Mouse (Mus musculus): ENCODE data around the gene Trim33. TPM values are rescaled to one million over a fixed set of nuclear protein-coding genes. Genes with fewer than 3 reads are reported as not detected.

The Trim33 gene
- polyA plus RNA-seq (2016; fragmentation: Nextera tagmentation; extraction: Ambion mirVana), result 43.3 and 44.9 TPM in 2 replicates

- Histone ChIP-seq H3K36me3 (peaks cover 7% of the 10 kb centered on the region; the same call in 1 of the 2 replicates), H3K27me3 (no peaks in the 10 kb centered on the region), H3K27ac (peak within 1 kb of the TSS; percentile 97), H3K9ac (peak within 1 kb of the TSS; percentile 98), H3K4me1 (peaks cover 7% of the 10 kb centered on the region; the same call in 1 of the 2 replicates), H3K4me3 (peak within 1 kb of the TSS; percentile 96), H3K9me3 (no peaks in the 10 kb centered on the region), H3K4me2 (replicated peaks) (peak within 1 kb of the TSS; percentile 85)
- WGBS, result under 1% methylated on average over 110 of the region's 136 CpGs
- peak; percentile 83 for ATAC-seq (ENCODE audit: insufficient number of reproducible peaks, insufficient read depth, low FRiP score, low TSS enrichment)
These were observed at the start of gene Trim33 for GRCm38 (mm10) chr3:103279182-103280149. Gene Trim33 (plus strand): TSS chr3:103279293.

- no peaks in the 10 kb centered on the region for H3K36me3 ChIP-seq
- H3K9ac ChIP-seq, result no peak overlapping the region
- H3K27ac ChIP-seq, result no peak overlapping the region
- H3K4me3 ChIP-seq, result no peak overlapping the region
- no peak overlapping the region for H3K4me2 ChIP-seq (replicated peaks)
- WGBS, result 72% methylated on average over 4 of the region's 4 CpGs
- ATAC-seq (ENCODE audit: insufficient number of reproducible peaks, insufficient read depth, low FRiP score, low TSS enrichment), result no peak
- H3K9me3 ChIP-seq, result peaks cover 8% of the 10 kb centered on the region; the same call in 1 of the 2 replicates
- no peaks in the 10 kb centered on the region for H3K4me1 ChIP-seq
- no peaks in the 10 kb centered on the region for H3K27me3 ChIP-seq
These were observed 46.7 kb upstream of the Trim33 start for GRCm38 (mm10) chr3:103232398-103232797.

DNA sequence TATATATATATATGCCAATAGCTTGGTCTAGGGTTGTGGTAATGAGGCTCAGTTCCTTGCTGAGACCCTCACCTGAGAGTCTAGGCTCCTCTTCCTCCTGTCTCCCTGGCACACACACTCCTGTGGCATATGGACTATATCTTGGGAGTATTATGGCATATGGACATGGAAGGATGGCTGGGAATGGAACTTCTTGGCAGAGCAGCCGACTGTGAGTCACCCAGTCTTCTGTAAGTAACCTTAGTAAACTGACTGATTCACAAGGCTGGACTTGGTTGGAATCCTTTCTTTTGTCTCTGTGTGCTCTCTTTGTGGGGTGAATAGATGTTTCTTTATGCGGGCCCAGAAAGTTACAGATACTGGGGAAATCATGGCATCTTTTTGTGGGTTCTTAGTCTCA lies 37.6 kb upstream of the Trim33 start:
- Histone ChIP-seq H3K4me2 (replicated peaks) (no peak overlapping the region), H3K27ac (no peak overlapping the region), H3K9me3 (no peaks in the 10 kb centered on the region), H3K4me1 (no peaks in the 10 kb centered on the region), H3K27me3 (no peaks in the 10 kb centered on the region), H3K9ac (no peak overlapping the region), H3K4me3 (no peak overlapping the region), H3K36me3 (no peaks in the 10 kb centered on the region)
- no peak for ATAC-seq (ENCODE audit: insufficient number of reproducible peaks, insufficient read depth, low FRiP score, low TSS enrichment)
- WGBS, result 92% methylated on average over 2 of the region's 2 CpGs

GRCm38 (mm10) chr3:103242156-103242555 lies 36.9 kb upstream of the Trim33 start:
- 93% methylated on average over 3 of the region's 3 CpGs for WGBS
- Histone ChIP-seq H3K27ac (no peak overlapping the region), H3K4me2 (replicated peaks) (no peak overlapping the region), H3K27me3 (no peaks in the 10 kb centered on the region), H3K9me3 (no peaks in the 10 kb centered on the region), H3K9ac (no peak overlapping the region), H3K4me3 (no peak overlapping the region), H3K36me3 (no peaks in the 10 kb centered on the region), H3K4me1 (no peaks in the 10 kb centered on the region)
- ATAC-seq (ENCODE audit: insufficient number of reproducible peaks, insufficient read depth, low FRiP score, low TSS enrichment), result no peak

DNA sequence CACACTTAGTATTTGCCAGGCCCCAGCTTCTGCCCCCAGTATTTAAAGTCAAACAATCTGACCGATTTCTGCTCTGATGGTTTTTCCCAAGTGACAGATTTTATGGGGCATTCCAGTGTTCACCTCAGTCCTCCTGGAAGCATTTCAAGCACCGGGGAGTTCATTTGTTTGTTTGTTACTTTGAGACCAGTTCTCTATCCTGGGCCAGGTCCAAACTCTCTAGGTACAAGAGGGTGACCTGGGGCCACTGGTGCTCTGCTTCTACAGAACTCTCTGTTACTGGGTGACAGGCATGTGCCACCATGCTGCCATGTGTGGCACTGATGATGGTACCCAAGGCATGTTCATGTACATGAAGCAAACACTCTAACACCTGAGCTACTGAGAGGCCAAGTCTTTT lies 35.6 kb upstream of the Trim33 start:
- H3K27ac ChIP-seq, result no peak overlapping the region
- H3K9me3 ChIP-seq, result no peaks in the 10 kb centered on the region
- ATAC-seq (ENCODE audit: insufficient number of reproducible peaks, insufficient read depth, low FRiP score, low TSS enrichment), result no peak
- H3K4me2 ChIP-seq (replicated peaks), result no peak overlapping the region
- H3K4me1 ChIP-seq, result no peaks in the 10 kb centered on the region
- WGBS, result 71% methylated on average over 2 of the region's 2 CpGs
- H3K4me3 ChIP-seq, result no peak overlapping the region
- H3K36me3 ChIP-seq, result no peaks in the 10 kb centered on the region
- no peak overlapping the region for H3K9ac ChIP-seq
- H3K27me3 ChIP-seq, result no peaks in the 10 kb centered on the region

DNA sequence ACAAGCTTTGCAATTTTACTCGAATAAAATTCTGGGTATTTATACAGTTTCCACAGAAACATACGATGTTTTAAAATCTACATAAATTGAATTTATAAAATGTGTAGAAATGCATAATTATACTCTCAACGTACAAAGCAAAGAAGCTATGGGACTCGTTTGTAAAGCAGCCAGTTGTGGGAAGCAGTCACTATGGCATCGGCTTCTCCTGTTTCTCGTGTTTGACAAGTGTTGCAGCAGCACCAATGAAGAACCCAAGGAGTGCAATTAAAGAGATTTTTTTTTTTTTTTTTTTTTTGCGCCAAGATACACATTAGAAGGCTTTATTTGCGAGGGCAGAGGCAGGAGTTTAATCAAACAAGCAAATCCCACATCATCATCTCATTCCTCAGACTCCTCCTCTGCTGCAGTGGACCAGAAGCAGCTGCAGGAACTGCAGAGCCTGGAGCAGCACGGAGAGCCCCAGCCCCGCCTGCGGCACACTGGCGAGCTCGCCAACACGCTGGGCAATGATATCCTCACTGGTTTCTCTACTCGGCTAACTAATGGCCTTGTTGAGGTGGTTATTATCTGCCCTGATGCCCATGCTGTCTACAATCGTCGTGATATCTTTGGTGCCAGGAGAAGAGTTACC lies 32.3 kb upstream of the Trim33 start:
- WGBS, result 83% methylated on average over 17 of the region's 17 CpGs
- H3K27me3 ChIP-seq, result no peaks in the 10 kb centered on the region
- no peak overlapping the region for H3K4me3 ChIP-seq
- no peak for ATAC-seq (ENCODE audit: insufficient number of reproducible peaks, insufficient read depth, low FRiP score, low TSS enrichment)
- no peaks in the 10 kb centered on the region for H3K4me1 ChIP-seq
- H3K36me3 ChIP-seq, result no peaks in the 10 kb centered on the region
- no peaks in the 10 kb centered on the region for H3K9me3 ChIP-seq
- H3K9ac ChIP-seq, result no peak overlapping the region
- H3K27ac ChIP-seq, result no peak overlapping the region
- no peak overlapping the region for H3K4me2 ChIP-seq (replicated peaks)

DNA sequence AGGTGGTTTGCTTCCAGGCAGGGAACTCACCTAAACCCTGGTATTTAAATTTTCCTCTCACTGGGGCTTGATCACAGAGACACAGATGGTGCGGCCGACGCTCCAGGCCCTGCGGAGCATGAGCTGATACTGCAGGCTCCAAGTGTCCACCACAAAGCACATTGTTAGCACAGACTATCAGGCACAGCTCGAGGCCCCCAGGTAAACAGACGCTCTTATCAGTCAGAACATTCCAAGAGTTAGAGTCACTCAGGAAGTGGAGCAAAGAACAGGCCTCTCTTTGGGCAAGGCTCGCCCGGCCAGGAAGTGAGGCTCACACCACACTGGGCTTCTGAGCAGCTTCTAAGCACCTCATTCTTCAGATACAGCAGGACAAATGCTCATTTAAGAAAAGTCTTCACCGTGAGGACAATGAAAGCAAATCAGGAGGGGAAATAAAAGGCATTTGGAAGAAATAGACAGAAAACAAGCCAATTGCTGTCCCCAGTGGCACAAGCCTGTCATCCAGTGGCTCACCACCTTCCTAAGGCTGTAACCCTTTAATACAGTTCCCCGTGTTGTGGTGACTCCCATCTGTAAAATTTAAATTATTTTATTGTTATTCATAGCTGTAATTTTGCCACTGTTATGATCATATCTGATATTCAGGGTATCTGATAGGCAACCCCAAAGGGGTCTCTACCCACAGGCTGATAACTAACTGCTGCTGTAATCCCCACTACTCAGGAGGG lies 22.8 kb upstream of the Trim33 start:
- Histone ChIP-seq H3K4me3 (no peak overlapping the region), H3K27me3 (no peaks in the 10 kb centered on the region), H3K4me2 (replicated peaks) (no peak overlapping the region), H3K4me1 (no peaks in the 10 kb centered on the region), H3K9me3 (no peaks in the 10 kb centered on the region), H3K9ac (no peak overlapping the region), H3K36me3 (no peaks in the 10 kb centered on the region), H3K27ac (no peak overlapping the region)
- no peak for ATAC-seq (ENCODE audit: insufficient number of reproducible peaks, insufficient read depth, low FRiP score, low TSS enrichment)
- 62% methylated on average over 10 of the region's 10 CpGs for WGBS

DNA sequence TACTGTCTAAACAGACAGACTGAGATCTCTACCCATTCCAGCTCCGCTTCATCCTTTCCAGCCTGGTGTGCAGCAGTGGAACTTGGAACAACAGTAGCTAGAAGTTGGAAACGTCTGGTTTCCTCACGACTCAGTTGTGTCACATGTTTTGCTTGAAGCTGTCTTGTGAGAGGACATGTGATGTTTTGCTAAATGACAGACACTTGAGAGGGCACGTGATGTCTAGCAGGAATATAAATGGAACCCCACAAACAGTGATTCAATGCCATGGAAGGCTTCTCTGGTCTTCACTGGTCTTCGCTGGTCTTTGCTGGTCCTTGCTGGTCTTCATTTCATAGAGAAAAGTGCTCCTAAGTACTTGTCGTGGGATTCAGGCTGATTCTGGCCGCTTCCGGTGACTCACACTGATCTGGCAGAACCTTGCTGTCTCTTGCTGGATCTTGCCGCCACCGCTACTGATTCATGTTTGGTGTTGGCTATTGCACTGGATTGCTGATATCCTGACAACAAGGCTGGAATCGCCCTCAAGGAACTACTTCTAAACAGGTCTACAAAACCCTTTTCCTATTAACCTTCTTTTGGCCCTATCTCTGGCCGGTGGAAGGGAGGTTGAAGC lies 16.2 kb upstream of the Trim33 start:
- H3K9ac ChIP-seq, result no peak overlapping the region
- H3K4me1 ChIP-seq, result no peaks in the 10 kb centered on the region
- 89% methylated on average over 12 of the region's 12 CpGs for WGBS
- no peak overlapping the region for H3K27ac ChIP-seq
- no peak overlapping the region for H3K4me2 ChIP-seq (replicated peaks)
- H3K36me3 ChIP-seq, result no peaks in the 10 kb centered on the region
- ATAC-seq (ENCODE audit: insufficient number of reproducible peaks, insufficient read depth, low FRiP score, low TSS enrichment), result no peak
- no peaks in the 10 kb centered on the region for H3K9me3 ChIP-seq
- no peaks in the 10 kb centered on the region for H3K27me3 ChIP-seq
- H3K4me3 ChIP-seq, result no peak overlapping the region

DNA sequence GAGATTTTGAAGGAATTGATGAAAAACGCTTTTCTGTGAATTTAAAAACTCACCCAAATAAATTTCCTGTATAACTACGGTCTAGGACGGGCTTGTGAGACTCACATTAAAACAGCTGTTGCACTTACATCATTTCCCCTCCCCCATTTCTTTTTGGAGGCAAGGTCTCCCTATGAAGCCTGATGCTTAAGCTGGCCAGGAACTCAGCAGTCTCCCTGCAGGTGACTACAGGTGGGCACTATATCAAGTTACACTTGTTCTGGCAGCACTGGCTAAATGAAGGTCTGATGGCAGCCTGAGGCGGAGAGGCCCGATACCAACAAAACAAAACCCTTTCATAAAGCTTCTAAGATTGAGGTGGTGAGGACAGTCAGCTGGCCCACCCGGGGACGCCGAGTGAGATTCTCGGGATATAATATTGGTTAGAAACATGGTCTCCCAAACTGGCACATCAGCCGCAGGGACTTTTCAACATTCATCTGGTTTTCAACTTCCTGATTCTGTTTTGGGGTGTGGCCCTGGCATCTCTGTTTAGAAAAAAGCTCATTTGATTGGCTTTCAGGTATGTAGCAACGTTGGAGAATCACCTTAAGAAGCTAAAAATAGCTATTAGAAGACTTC lies 422 bp upstream of the Trim33 start:
- Histone ChIP-seq H3K4me2 (replicated peaks) (peak overlapping the region; percentile 75), H3K27ac (peak overlapping the region; percentile 97), H3K36me3 (peaks cover 7% of the 10 kb centered on the region; the same call in 1 of the 2 replicates), H3K4me1 (peaks cover 7% of the 10 kb centered on the region; the same call in 1 of the 2 replicates), H3K27me3 (no peaks in the 10 kb centered on the region), H3K9me3 (no peaks in the 10 kb centered on the region), H3K9ac (peak overlapping the region; percentile 98), H3K4me3 (peak overlapping the region; percentile 96)
- ATAC-seq (ENCODE audit: insufficient number of reproducible peaks, insufficient read depth, low FRiP score, low TSS enrichment), result no peak
- WGBS, result 6% methylated on average over 11 of the region's 11 CpGs

GRCm38 (mm10) chr3:103280241-103280761 lies 1.2 kb downstream of the Trim33 start:
- Histone ChIP-seq H3K27ac (peak overlapping the region; percentile 97), H3K36me3 (peaks cover 7% of the 10 kb centered on the region; the same call in 1 of the 2 replicates), H3K9ac (peak overlapping the region; percentile 98), H3K4me3 (peak overlapping the region; percentile 96), H3K9me3 (no peaks in the 10 kb centered on the region), H3K4me1 (peaks cover 7% of the 10 kb centered on the region; the same call in 1 of the 2 replicates), H3K4me2 (replicated peaks) (peak overlapping the region; percentile 85), H3K27me3 (no peaks in the 10 kb centered on the region)
- WGBS, result under 1% methylated on average over 36 of the region's 36 CpGs
- ATAC-seq (ENCODE audit: insufficient number of reproducible peaks, insufficient read depth, low FRiP score, low TSS enrichment), result peak; percentile 68

Measured in embryonic facial prominence, embryonic 12.5 days (tissue).